Mouse (Mus musculus) gastrocnemius, postnatal 14 days (tissue): Measurements from ENCODE around the gene Nid1. TPM values are rescaled to one million over a fixed set of nuclear protein-coding genes. Genes with fewer than 3 reads are reported as not detected.

ENCODE experiments used
- total RNA-seq, 2 experiments: library from RNA; stranded (reverse); gene quantifications; 2 replicates each; pipeline ENCODE4 v1.2.3; 2021

The Nid1 gene
- total RNA-seq, 2 experiments from 2014 or later = 169 to 193 TPM

Other genes starting within 250 kb of the Nid1 start
- 1 to 10 TPM; 4.2 to 7.8 TPM for gene Gpr137b, start 43.5 kb upstream of the Nid1 start, total RNA-seq
- 1 to 10 TPM; 4.4 to 7.5 TPM for gene Lyst, start 152.8 kb downstream of the Nid1 start, total RNA-seq